Mouse (Mus musculus) liver, adult 2 months (tissue): Measurements from ENCODE around the gene Phpt1.

Experiments
- CTCF ChIP-seq: fragments of 200-500 bp; IDR thresholded peaks from 2 replicates; pipeline ENCODE4 v1.5.1; 2011; ENCODE audit warnings: low read depth, low read length, control low read depth
- POLR2A ChIP-seq: fragments of 200-500 bp; IDR thresholded peaks from 2 replicates; pipeline ENCODE4 v1.6.1; 2011; ENCODE audit warnings: low read length, control low read depth; ENCODE audit not compliant: insufficient read depth; ENCODE audit errors: extremely low read depth

GRCm38 (mm10) chr2:25581294-25581864 lies 6.4 kb upstream of the Phpt1 start, which contains the start of gene Ajm1:
- TF ChIP-seq CTCF (peak; percentile 85), POLR2A (no peak)
